Mouse (Mus musculus) midbrain, embryonic 10.5 days (tissue): Measurements from ENCODE around the gene Slc16a6. TPM values are rescaled to one million over a fixed set of nuclear protein-coding genes. Genes with fewer than 3 reads are reported as not detected.

Experiments
- DNase-seq: peaks from one replicate; pipeline ENCODE4 v3.0.0-alpha.2; 2017; ENCODE audit warnings: low spot score
- H3K27ac ChIP-seq: fragments of 300-500 bp; sonication (generic); replicated peaks from 2 replicates; pipeline ENCODE4 v1.5.1; 2016; ENCODE audit warnings: mild to moderate bottlenecking
- H3K27me3 ChIP-seq: fragments of 300-500 bp; sonication (generic); 2 replicates; pipeline ENCODE4 v1.6.1; 2016; ENCODE audit warnings: low read depth, mild to moderate bottlenecking; ENCODE audit not compliant: poor library complexity, severe bottlenecking
- H3K36me3 ChIP-seq: fragments of 300-500 bp; sonication (generic); 2 replicates; pipeline ENCODE4 v1.6.1; 2016; ENCODE audit warnings: mild to moderate bottlenecking, moderate library complexity
- H3K4me1 ChIP-seq: fragments of 300-500 bp; sonication (generic); 2 replicates; pipeline ENCODE4 v1.6.1; 2016
- H3K4me3 ChIP-seq: fragments of 300-500 bp; sonication (generic); 2 replicates; pipeline ENCODE4 v1.5.1; 2016; ENCODE audit warnings: mild to moderate bottlenecking, moderate library complexity
- H3K9me3 ChIP-seq: fragments of 300-500 bp; sonication (generic); replicated peaks from 2 replicates; pipeline ENCODE4 v1.6.1; 2016; ENCODE audit warnings: mild to moderate bottlenecking
- WGBS: fragments of 180-500 bp; shearing (Covaris S2); methylation state at CpG from one replicate; pipeline ENCODE4 v1.1.7; 2016; 5-methylcytosine and 5-hydroxymethylcytosine counted together
- polyA plus RNA-seq: library from polyadenylated mRNA; unstranded; fragments of >200 nt; fragmentation: Nextera tagmentation; extraction: Ambion mirVana; gene quantifications from 2 replicates; pipeline ENCODE4 v1.2.1, GENCODE M21; 2016

Gene Slc16a6
- polyA plus RNA-seq, 1 experiment from 2014 or later: 5.5 TPM

- Histone ChIP-seq H3K4me1 (no peaks in the 10 kb centered on the region), H3K36me3 (peaks cover 22% of the 10 kb centered on the region), H3K27me3 (0 out of 2 replicates have a peak, but pooled peaks cover under 1% of the 10 kb centered on the region), H3K9me3 (no peaks in the 10 kb centered on the region), H3K27ac (no peak overlapping the region), H3K4me3 (no peak overlapping the region)
- WGBS: 92% methylated on average over 4 of the region's 4 CpGs
- DNase-seq: no peak
These were observed 8.3 kb downstream of the Slc16a6 start for GRCm38 (mm10) chr11:109465068-109465467.

- Histone ChIP-seq H3K36me3 (peaks cover 41% of the 10 kb centered on the region), H3K27ac (no peak overlapping the region), H3K4me3 (no peak overlapping the region), H3K9me3 (no peaks in the 10 kb centered on the region), H3K4me1 (no peaks in the 10 kb centered on the region), H3K27me3 (no peaks in the 10 kb centered on the region)
- DNase-seq: no peak
- 87% methylated on average over 5 of the region's 5 CpGs for WGBS
These were observed 12.8 kb downstream of the Slc16a6 start for GRCm38 (mm10) chr11:109460586-109460985.

GRCm38 (mm10) chr11:109458165-109458564, 15.2 kb downstream of the Slc16a6 start:
- DNase-seq: no peak
- Histone ChIP-seq H3K9me3 (no peaks in the 10 kb centered on the region), H3K27me3 (no peaks in the 10 kb centered on the region), H3K36me3 (peaks cover 58% of the 10 kb centered on the region), H3K4me3 (no peak overlapping the region), H3K4me1 (no peaks in the 10 kb centered on the region), H3K27ac (no peak overlapping the region)
- 97% methylated on average over 11 of the region's 11 CpGs for whole genome bisulfite sequencing

- H3K36me3 ChIP-seq: peaks cover 51% of the 10 kb centered on the region
- H3K27ac ChIP-seq: no peak overlapping the region
- no peaks in the 10 kb centered on the region for H3K27me3 ChIP-seq
- H3K4me1 ChIP-seq: no peaks in the 10 kb centered on the region
- no peak overlapping the region for H3K4me3 ChIP-seq
- WGBS: 92% methylated on average over 5 of the region's 5 CpGs
- no peak for DNase-seq
- no peaks in the 10 kb centered on the region for H3K9me3 ChIP-seq
These were observed 17.1 kb downstream of the Slc16a6 start for GRCm38 (mm10) chr11:109456261-109456660.

GRCm38 (mm10) chr11:109451169-109451568, 22.2 kb downstream of the Slc16a6 start:
- 87% methylated on average over 11 of the region's 11 CpGs for WGBS
- Histone ChIP-seq H3K4me3 (no peak overlapping the region), H3K9me3 (no peaks in the 10 kb centered on the region)

GRCm38 (mm10) chr11:109445438-109446035, 27.9 kb downstream of the Slc16a6 start:
- H3K27ac ChIP-seq: no peak overlapping the region
- no peaks in the 10 kb centered on the region for H3K9me3 ChIP-seq
- peaks cover 4% of the 10 kb centered on the region for H3K4me1 ChIP-seq
- no peak overlapping the region for H3K4me3 ChIP-seq
- no peaks in the 10 kb centered on the region for H3K36me3 ChIP-seq
- 60% methylated on average over 13 of the region's 13 CpGs for WGBS
- DNase-seq: peak; percentile 30
- H3K27me3 ChIP-seq: peaks cover 5% of the 10 kb centered on the region

More at GRCm38 (mm10) chr11:109451169-109451568, 22.2 kb downstream of the Slc16a6 start:
- Histone ChIP-seq H3K4me1 (no peaks in the 10 kb centered on the region), H3K27me3 (no peaks in the 10 kb centered on the region), H3K27ac (no peak overlapping the region), H3K36me3 (peaks cover 32% of the 10 kb centered on the region)
- DNase-seq: no peak

GRCm38 (mm10) chr11:109444600-109444999, 28.8 kb downstream of the Slc16a6 start:
- peak; percentile 36 for DNase-seq

GRCm38 (mm10) chr11:109443468-109444263, 29.7 kb downstream of the Slc16a6 start:
- WGBS: 94% methylated on average over 8 of the region's 8 CpGs
- Histone ChIP-seq H3K27ac (no peak overlapping the region), H3K27me3 (peaks cover 12% of the 10 kb centered on the region), H3K9me3 (no peaks in the 10 kb centered on the region), H3K36me3 (no peaks in the 10 kb centered on the region), H3K4me1 (peaks cover 19% of the 10 kb centered on the region), H3K4me3 (no peak overlapping the region)
- no peak for DNase-seq

More at GRCm38 (mm10) chr11:109444600-109444999, 28.8 kb downstream of the Slc16a6 start:
- H3K9me3 ChIP-seq: no peaks in the 10 kb centered on the region
- no peaks in the 10 kb centered on the region for H3K36me3 ChIP-seq
- no peak overlapping the region for H3K27ac ChIP-seq
- no peak overlapping the region for H3K4me3 ChIP-seq
- peaks cover 12% of the 10 kb centered on the region for H3K27me3 ChIP-seq
- WGBS: 58% methylated on average over 7 of the region's 7 CpGs
- peaks cover 14% of the 10 kb centered on the region for H3K4me1 ChIP-seq

- Histone ChIP-seq H3K27ac (no peak overlapping the region), H3K9me3 (no peaks in the 10 kb centered on the region), H3K36me3 (peaks cover 13% of the 10 kb centered on the region), H3K4me1 (peaks cover 19% of the 10 kb centered on the region), H3K4me3 (no peak overlapping the region), H3K27me3 (peaks cover 12% of the 10 kb centered on the region)
- peak; percentile 18 for DNase-seq
- WGBS: 57% methylated on average over 5 of the region's 5 CpGs
These were observed 31.1 kb downstream of the Slc16a6 start for GRCm38 (mm10) chr11:109442166-109442730.

- H3K27me3 ChIP-seq: peaks cover 12% of the 10 kb centered on the region
- H3K36me3 ChIP-seq: peaks cover 24% of the 10 kb centered on the region
- H3K27ac ChIP-seq: no peak overlapping the region
- no peaks in the 10 kb centered on the region for H3K9me3 ChIP-seq
- H3K4me1 ChIP-seq: peaks cover 23% of the 10 kb centered on the region
- peak; percentile 38 for DNase-seq
- no peak overlapping the region for H3K4me3 ChIP-seq
- WGBS: 57% methylated on average over 3 of the region's 3 CpGs
These were observed 32.3 kb downstream of the Slc16a6 start for GRCm38 (mm10) chr11:109441119-109441518.

GRCm38 (mm10) chr11:109440641-109441040, 32.8 kb downstream of the Slc16a6 start:
- DNase-seq: no peak
- Histone ChIP-seq H3K36me3 (peaks cover 29% of the 10 kb centered on the region), H3K27ac (no peak overlapping the region), H3K4me1 (peaks cover 23% of the 10 kb centered on the region), H3K27me3 (peaks cover 12% of the 10 kb centered on the region), H3K4me3 (peak overlapping the region; percentile 61), H3K9me3 (no peaks in the 10 kb centered on the region)
- 56% methylated on average over 4 of the region's 4 CpGs for WGBS

GRCm38 (mm10) chr11:109439829-109440340, 33.5 kb downstream of the Slc16a6 start:
- Histone ChIP-seq H3K27ac (peak overlapping the region; percentile 80), H3K27me3 (peaks cover 12% of the 10 kb centered on the region), H3K9me3 (no peaks in the 10 kb centered on the region), H3K4me3 (peak overlapping the region; percentile 61), H3K36me3 (peaks cover 36% of the 10 kb centered on the region), H3K4me1 (peaks cover 23% of the 10 kb centered on the region)
- peak; percentile 68 for DNase-seq
- 1% methylated on average over 32 of the region's 32 CpGs for WGBS
